Mouse (Mus musculus): ENCODE measurements at regions not wholly inside any gene's neighbourhood (a gene's known extent, or its start where the extent isn't known, plus 50 kb on each side); places are given as distances from the start of the nearest gene placed in this dataset.

- no peak for DNase-seq
Measured at GRCm38 (mm10) chr4:12837097-12837426, 665.2 kb upstream of the Fam92a start.

DNA sequence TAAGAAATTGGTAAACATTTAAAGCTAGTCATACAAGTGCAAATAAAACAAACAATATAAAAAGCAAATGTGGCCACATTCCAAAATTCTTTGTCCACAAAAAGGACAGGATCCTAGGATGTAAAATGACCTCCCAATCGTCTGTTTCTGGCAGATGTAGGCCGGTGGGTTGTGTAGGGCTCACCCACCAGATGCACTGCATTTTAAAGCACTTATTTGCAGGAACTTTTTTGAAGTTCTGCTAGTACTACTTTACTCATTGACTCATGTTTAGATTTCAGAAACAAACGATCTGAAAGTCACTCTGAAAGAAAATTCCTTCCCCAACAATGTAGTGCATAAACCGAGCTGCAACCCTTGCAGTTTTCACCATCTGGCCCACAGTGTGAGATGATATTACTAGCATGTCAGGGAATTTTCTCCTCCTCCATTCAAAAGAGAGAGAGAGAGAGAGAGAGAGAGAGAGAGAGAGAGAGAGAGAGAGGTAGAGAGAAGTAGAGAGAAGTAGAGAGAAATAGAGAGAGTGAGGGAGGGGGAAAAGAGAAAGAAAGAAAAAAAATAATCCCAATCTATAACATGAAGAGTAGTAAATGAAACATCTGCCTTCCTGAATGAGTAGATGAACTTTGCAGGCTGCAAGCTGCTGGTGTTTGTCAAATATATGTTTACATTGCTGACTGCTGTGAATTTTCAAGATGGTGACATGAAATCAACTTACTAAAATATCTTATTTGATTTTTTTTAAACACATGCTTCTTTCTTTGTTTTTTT lies 664.7 kb upstream of the Fam92a start:
- DNase-seq = no peak

- DNase-seq = no peak
Measured at GRCm38 (mm10) chr4:12826419-12826818, 654.6 kb upstream of the Fam92a start.

GRCm38 (mm10) chr4:12814251-12814650 lies 642.4 kb upstream of the Fam92a start:
- no peak for DNase-seq

DNA sequence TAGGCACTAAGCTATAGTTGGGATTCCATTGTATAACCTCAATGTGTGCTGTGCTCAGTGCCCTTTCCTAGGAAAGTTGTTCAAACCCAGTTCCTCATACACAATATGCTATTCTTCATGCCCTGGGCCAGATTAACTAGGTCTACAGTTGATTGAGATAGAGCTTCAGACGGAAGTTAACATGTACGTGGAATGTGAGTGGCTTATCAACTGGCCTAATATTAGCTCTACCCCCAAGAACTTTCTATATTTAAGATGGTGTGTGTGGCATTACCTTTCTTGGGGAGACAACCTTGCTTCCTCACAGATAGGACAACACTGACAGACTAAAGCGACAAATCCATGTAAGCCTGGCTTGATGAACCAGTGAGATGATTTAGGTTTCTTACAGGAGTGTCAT lies 629.4 kb upstream of the Fam92a start:
- DNase-seq = no peak

DNA sequence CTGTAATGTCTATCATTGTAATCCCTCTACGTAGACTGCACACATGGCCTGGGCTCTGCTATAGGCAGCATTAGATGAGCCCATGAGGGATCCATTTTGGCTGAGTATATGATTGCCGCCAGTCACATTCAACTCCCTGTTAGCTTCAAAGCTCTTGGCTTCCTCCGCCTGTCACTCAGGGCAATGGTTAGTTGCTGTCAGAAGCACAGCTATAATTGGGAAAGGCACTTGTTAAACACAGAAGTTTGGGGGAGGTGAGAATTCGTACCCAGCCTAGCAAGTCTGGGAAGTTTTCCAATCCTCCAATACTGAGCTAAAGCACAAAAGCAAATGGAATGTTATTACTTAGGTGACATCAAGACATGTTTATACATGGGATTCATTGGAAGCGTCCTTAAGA lies 627.7 kb upstream of the Fam92a start:
- no peak for DNase-seq

- no peak for DNase-seq
Measured at GRCm38 (mm10) chr4:12792764-12793422, 621.1 kb upstream of the Fam92a start.

- no peak for DNase-seq
Measured at GRCm38 (mm10) chr4:12791786-12792674, 620.2 kb upstream of the Fam92a start.

DNA sequence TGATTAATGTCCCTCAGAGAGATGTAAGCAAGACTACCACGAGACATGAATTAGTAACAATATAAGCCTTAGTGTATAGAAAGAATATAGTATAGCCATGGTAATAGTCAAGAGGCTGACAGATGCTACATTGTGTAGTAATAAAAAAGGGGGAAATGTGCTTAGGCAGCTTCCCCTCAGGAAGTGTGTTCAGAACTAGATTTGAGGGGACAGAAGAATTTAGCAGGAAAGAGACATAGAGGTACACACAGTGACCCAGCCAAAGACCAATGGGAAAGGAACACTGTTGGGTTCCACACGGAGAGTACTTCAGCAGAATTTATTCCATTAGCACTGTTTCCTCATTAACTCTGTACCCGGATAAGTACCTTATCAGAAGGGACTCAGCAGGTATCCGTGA lies 614.0 kb upstream of the Fam92a start:
- no peak for DNase-seq

- no peak for DNase-seq
Measured at GRCm38 (mm10) chr4:12784479-12784878, 612.7 kb upstream of the Fam92a start.

DNA sequence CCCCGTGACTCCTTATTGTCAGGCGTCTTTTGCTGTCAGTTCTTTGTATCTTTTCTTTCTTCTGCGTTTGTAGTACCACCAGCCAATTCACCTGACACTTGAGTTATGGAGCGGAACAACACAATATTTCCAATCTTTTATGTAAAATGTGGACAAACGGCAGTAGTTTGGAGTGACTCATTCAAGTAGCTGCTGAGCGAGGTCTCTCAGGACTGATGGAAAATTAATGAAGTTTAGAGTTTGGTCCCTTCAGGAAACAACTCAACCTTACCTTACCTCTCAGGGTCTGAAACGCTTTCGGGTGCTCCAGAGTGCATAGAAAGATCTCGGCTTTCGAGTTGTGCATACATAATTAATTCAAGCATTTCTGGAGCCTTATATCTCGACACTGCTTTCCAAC lies 612.3 kb upstream of the Fam92a start:
- no peak for DNase-seq

DNA sequence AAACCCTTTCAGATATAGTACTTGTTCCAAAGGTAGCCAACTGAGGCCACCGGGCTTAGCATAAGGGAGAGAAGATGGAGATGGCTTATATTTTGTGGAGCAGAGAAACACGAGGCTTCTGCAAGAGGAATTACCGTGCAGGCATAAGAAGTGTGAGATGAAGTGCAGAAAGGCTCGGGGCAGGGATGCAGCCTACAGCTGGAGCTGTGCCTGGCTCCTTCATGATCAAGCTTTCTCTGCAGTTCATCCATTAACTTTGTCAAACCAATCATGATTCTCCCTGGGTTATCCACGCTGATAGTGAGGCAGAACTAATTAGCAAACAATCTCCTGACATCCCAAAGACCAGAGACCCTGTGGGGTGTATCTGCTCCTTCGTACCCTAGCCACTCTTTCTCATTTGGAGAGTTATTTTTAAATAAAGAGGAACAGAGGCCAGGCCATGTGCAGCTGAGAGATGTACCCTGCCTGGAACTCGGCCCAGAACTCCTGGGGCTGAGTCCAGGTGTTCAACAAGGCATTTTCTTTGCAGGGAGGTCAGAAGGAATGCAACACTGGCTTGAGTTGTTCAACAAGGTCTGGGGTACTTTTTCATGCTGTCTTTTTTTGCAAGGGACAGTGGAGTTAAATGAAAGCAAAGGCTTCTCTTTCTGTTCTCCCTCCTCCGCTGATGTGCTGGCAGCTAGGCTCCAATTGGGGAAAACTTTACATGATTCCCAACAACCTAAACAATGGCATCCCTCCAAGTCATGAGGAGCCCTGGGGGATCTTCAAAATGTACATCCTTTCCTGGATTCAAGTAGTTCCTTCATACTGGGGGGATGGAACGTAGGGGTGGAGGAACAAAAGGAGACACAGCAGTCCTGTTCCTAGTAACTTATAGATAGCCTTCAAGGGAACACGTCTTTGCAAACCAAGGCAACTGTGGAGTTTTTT lies 610.4 kb upstream of the Fam92a start:
- no peak for DNase-seq

DNA sequence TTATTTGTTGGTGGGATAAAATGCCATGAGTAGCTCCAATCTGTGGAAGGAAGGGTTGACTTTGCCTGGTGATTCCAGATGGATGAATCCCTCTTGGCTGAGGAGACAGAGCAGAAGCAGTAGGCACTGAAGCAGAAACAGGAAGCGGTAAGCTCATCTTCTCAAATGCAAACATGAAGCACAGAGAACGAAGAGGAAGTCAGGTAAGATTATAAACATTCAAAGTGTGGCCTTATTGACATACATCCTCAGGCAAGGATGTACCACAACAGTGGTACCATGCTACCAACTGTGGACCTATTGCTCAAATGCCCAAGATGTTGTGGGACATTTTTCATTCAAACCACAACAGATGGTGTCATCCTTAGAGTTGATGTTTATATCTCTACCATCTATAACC lies 608.4 kb upstream of the Fam92a start:
- no peak for DNase-seq

- DNase-seq = no peak
Measured at GRCm38 (mm10) chr4:12779211-12779610, 607.4 kb upstream of the Fam92a start.

DNA sequence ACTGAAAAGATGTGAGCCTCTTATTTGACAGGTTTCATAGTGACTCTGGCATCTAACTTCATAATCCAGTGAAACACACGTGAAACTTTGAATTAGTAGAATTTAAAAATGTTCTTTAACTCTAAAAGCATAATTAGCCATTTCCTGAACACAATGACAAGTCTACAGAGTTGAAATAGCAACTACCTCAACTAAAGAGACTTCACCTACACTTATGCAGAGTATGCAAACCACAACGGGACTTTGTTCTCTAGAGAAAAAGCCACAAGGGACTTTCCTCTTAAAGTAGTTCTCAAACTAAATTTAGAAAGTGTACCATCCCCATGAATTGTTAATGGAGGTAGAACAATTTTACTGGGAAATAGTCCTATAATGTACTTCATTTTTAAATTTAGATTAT lies 606.3 kb upstream of the Fam92a start:
- no peak for DNase-seq

- no peak for DNase-seq
Measured at GRCm38 (mm10) chr4:12776217-12776578, 604.4 kb upstream of the Fam92a start.

GRCm38 (mm10) chr4:12775524-12776216 lies 603.9 kb upstream of the Fam92a start:
- no peak for DNase-seq

DNA sequence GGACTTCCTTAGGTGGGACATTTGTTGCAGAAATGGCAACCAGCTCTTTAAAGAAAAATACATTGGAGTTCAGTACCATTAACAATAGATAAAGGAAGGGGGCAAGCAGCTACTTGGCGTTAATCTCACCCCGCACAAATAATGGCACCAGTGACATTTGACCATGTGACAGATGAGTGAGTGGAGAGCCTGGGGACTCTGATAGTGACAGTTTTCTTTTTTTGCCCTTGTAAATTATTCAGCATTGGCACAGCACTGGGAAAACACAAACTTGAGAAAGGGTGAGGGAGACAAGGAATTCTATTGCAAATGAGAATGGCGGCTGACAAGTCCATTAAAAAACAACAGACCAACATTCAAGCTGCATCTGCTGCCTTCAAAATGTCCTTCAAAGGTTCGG lies 603.3 kb upstream of the Fam92a start:
- DNase-seq = no peak

DNA sequence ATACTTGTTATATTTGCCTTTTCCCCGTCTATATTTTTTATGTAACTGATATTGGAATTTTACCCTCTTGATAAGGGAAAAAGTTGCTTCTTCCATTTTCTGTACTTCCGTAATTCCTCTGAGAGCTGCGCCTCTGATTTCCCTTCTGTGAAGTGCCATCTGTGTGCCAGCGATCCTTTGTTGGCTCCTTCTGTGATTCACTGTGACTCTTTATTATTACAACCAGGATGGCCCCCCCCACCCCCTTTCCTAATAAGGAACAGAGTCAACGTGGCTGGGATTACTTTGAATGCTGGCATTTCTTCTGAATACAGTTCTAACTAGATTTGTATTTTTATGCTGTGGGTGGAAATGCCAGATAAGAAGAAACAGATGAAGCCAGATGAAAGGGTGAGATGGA lies 602.9 kb upstream of the Fam92a start:
- DNase-seq = no peak

DNA sequence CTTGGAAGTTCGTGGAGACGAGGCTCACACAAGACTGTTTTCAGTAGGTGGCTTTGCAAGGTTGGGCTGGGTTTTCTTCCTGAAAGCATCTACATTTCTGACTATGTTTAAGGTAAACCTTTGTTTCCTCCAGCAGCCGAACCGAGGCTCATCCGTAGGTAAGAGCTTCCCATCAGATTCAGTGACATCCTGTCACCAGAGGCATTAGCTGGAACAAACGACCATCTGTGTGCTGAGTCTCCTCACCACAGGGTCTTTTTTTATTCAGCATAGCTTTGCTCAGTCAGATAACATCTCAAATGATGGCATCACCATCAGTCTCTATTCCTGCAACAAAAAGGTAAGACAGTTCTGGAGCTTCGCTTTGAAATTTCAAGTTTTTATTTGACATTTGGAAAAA lies 601.4 kb upstream of the Fam92a start:
- DNase-seq = no peak

DNA sequence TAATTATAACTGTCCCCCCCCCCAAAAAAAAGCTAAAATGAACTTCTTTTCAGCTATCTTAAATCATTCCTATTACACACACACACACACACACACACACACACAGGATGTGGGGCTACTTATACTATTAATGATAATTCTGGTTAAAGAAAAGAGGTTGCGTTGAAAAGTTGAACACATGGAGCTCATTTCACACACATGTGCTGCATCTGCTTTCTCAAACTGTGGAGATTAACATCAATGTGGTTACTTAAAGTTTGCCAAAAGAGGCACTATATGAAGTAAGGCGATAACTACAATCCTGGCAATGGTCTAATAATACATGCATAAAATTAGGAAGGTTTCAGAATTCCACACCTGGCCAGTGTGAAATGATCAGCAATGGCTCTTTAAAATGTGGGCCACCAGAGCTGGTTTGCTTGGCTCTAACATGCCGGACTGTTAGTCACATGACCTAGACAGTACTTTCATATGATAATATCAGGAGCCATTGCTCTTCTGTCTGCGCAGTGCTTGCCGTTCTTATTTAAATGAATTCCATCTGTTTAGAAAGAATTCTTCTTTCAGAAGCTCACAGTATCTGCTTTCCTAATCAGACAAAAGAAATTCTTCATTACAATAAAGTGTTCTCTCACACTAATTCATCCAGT lies 598.4 kb upstream of the Fam92a start:
- no peak for DNase-seq

DNA sequence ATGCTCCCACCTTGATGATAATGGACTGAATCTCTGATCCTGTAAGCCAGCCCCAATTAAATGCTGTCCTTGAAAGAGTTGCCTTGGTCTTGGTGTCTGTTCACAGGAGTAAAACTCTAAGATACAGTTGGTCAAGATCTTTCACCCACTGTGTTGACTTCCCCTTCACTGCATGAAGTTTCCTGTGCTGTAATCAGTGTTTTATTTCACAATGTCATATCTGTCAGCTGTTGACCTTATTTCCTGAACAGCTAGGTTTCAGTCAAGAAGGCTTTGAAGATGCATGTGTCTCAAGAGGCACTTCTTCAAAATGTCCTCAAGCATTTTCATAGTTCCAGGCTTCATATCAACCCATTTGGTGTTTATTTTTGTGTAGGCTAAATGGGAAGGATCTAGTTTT lies 597.3 kb upstream of the Fam92a start:
- DNase-seq = no peak

Data from spleen, adult 18-20 months (tissue).